Mouse (Mus musculus): ENCODE data around the gene Pitpnm2.

- peak; percentile 29; the same call in 1 of the 2 replicates for TF ChIP-seq CTCF (conservative IDR thresholded peaks at IDR 0.05; ENCODE audit: insufficient read depth, insufficient read length, low read depth, low read length)
- TF ChIP-seq POLR2A (IDR thresholded peaks at IDR 0.05; ENCODE audit: low read depth, low read length), result peak; percentile 40
Observed at GRCm38 (mm10) chr5:124111742-124112497, 137.6 kb downstream of the Pitpnm2 start, which contains the start of gene Ogfod2.
